Mouse (Mus musculus): Measurements from ENCODE around the gene Crim1.
A peak's percentile ranks its signal among the peaks of the same experiment; 100 is the strongest.
"Not testable (repeated sequence)": the region's sequence is repeated elsewhere in the genome, so short reads cannot be mapped to it uniquely, and the experiment has no call there.

Gene Crim1

DNA sequence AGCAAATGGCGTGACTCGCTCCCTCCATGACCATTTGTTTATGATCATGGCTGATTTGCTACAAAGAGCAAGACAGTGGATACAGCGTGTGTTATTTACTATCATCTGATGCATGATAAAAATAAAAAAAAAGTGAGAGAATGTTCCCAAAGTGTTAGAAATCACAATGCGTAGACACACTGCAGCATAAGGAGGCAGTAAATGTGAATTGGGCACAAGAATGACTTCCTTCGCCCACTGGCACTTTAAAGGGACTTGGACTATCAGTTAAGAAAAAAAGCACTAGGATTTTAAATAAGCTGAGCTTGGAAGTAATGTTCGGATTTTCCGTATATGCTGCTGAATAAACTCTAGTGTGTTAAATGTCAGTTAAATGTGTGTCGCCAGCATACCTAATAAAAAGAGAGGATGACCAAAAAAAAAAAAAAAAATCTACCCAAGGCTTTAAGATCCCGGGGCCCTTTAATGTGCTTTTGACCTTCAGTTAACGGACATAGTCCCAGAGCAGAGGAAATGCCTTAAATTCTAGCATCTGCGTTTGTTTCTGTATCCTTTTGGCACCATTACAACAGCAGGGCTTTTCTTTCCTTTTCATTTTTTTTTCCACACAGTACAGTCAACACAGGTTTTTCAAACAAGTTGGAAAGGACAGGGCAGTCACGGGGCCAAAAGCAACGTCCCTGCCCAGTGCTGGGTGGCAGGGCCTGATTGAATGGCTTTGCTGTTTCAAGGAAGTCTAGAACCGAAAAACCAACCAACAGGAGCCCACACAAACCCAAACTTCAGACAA is 50.3 kb downstream of the Crim1 start:
- DNase-seq (ENCODE audit: low spot score in 2 of 2): peak; percentile 56 to 73

DNA sequence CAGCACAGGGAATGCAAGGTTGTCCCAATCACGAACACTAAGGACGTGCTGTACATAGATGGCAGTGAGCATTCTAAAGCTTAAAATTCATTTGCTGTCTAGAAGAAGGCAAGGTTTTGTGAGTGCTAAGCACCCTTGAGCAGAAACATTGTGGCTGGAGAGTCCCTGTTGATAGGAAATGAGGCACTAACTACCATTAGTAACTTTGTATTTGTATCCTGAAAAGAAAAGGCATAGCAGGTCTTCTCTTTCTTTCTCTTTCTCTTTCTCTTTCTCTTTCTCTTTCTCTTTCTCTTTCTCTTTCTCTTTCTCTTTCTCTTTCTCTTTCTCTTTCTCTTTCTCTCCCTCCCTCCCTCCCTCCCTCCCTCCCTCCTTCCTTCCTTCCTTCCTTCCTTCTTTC is 53.5 kb downstream of the Crim1 start:
- DNase-seq (ENCODE audit: low spot score in 2 of 2): not testable (repeated sequence)

DNA sequence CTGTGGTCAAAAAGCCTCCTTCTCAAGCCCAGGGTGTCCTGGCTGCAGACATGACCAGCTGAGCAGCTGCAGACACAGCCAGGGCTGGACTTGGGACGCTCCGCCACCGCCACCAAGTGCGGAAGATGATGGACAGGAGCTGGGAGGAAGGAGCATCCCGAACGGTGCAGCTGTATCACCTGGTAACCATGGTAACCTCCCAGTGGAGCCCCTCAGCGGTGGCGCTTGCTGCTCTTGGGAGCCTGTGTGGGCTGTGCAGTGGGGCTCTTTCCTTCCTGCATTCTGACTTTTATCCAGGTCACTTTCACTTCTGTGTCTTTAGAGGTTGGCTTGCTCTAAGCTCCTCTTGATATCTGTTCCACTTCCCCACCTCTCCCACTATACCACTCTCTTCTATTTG is 54.2 kb downstream of the Crim1 start:
- DNase-seq (ENCODE audit: low spot score in 2 of 2): no peak

DNA sequence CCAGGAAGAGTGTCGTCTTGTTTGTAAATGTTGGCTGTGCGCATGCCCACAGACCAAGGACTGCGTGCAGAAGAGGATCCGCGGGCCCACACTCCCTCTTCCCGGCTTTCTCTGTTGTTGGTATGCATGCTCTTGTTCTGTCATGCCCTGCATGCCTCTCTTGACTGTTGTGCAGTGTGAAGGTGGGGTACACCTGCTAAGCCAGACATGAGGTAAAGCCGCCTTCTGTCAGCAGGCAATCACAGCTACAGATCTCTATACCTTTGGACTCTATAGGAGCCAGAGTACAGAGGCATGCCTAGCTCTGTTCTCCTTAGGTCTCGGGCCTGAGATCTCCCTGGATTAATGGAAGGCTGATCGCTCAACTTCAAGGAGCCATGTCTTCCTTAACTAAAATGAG is 55.7 kb downstream of the Crim1 start:
- no peak for DNase-seq (ENCODE audit: low spot score in 2 of 2)

DNA sequence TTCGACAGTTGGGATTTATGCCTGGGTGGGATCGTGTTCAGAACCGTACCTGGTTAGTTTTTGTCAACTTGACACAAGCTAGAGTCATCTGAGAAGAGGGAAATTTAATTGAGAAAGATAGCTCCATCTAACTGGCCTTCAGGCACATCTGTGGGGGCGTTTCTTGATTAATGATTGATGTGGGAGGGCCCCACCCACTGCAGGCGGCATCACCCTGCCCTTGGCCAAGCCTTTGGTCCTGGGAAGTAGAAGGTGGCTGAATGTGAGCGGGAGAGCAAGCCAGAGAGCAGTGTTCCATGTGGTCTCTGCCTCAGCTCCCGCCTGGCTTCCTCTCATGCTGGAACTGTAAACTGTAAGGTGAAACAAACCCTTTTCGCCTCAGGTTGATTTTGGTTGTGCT is 56.5 kb downstream of the Crim1 start:
- DNase-seq (ENCODE audit: low spot score in 2 of 2): no peak

DNA sequence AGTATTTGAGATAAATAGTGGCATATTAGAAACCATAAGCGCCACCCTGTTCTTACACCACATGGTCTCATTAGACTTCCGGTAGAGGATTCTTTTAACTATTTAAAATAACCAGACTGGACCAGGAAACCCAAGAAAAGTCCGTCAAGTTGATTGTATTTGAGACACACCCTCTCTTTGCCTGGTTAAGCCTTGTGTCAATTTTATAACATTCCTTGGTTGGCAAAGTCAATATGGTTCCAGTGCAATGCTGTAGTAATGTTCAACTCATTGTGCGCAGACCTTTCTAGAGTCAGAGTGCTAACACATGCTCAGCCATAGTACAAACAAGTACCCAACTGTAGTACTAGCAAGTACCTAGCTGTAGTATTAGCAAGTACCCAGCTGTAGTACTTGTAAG is 61.6 kb downstream of the Crim1 start:
- no peak for DNase-seq (ENCODE audit: low spot score in 2 of 2)

DNA sequence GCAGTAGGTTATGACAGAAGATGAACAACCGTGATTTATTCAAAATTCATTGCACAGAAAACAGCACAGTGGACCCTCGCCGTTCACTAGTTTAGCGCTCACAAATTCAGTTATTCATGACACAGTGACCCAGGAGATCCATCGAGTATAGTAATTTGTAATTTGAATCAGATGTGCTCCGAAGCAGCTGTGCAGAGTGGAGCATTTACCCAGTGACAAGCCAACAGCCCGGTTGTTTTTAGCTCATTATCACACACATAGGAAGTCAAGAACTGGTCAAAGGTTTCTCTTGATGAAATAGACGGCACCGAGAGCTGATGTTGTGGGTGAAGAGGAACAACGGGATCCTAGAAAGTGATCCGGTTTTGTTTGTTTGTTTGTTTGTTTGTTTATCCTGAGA is 64.1 kb downstream of the Crim1 start:
- DNase-seq (ENCODE audit: low spot score in 2 of 2): no peak

DNA sequence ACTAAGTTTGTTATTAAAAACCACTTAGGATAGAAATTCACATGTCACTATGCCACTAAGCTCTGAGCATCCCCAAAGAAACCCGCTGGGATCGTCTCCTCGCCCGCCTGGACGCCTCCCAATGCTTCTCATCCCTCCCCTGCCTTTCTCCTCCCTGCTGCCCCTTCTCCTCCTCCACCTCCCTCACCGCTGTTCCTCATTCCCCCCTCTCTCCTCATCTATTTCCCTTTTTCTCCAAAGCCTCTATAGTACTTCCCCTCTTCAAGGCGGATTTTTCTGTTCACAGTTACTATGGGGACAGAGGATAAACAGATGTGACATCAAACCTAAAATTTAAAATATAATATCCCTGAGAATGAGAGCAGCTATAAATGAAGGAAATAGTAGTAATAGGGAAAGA is 65.1 kb downstream of the Crim1 start:
- DNase-seq (ENCODE audit: low spot score in 2 of 2): no peak

DNA sequence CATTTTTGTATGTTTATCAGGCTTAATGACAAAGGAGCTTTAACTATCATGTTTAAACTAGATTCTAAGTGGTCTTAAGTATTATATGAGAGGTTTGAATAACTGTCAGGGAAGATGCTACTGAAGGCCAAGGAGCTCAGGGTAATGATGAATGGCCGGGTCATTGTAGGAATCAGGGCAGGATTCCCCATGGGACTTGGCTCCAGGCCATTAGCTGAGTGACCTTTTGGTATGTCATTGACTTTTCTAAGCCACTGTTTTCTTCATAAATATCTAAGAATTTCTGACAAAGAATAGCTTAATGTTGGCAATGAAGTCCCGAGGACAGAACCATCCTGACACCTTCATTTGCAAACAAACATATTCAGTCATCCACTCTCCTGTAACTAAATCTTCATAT is 66.2 kb downstream of the Crim1 start:
- no peak for DNase-seq (ENCODE audit: low spot score in 2 of 2)

DNA sequence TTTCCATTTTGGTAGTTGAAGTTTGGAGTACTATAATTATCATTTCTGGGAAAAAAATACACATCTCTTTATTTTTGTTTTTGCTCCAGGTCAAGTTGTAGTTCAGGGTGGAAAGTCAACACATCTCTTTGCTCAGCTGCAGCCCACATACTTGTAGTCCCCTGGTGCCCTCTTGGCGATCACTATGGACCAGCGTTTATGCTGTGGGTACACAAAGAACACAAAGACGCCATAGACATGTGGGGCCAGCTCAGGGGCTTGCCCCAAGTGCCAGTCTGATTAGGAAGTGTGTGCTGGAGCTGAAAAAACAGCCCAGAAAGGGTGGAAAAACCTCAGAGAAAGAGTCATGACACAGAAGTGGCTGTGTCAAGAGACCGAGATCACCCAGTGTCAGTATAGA is 68.5 kb downstream of the Crim1 start:
- DNase-seq (ENCODE audit: low spot score in 2 of 2): no peak

DNA sequence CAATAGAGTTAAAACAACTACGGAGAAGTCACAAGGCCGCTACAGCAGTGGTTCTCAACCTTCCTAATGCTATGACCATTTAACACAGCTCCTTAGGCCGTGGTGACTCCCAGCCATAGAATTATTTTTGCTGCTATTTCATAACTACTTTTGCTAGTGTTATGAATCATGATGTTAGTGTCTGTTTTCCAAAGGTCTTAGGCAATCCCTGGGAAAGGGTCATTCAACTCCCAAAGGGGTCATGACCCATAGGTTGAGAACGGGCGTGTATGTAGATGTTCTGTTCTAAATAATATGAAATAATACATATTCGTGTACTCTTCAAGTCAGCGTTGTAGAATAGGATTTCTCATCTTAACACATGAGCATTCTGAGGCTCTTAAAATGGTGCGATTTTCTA is 69.3 kb downstream of the Crim1 start:
- no peak for DNase-seq (ENCODE audit: low spot score in 2 of 2)

DNA sequence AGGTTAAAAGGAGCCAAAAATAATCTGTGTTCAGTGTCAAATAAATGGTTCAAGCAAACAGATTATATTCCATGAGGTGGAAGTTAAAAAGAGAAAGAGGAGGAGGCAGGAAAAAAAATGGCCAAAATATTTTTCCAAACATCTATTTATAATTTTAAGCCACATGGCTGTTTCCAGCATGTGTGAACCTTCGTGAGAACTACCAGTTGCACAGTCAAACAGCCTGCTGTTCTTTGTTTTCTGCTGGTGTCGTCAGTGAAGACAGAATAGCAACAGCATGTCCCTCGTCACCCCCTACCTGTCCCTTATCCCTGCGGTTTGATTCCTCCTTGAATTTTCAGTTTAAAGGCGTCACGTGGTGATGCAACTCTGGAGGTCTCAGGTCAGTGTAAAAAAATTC is 70.0 kb downstream of the Crim1 start:
- no peak for DNase-seq (ENCODE audit: low spot score in 2 of 2)

DNA sequence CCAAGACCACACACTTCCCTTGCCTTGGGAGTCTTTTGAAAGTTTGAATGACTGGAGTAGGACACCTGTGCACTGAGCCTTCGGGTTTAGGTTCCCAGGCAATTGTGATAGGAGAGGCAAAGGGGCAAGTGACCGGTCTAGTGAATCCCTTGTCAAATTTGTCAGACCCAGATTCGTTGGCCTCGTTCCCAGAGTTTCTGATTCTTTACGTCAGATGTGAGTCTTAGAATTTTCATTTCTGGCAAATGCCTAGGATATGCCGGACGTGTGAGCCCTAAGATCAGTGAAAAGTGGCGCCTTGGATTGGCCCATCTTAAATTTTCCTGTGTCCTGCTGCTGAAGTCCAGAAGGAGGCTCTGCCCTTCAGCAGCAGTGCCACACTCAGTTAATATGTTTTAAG is 71.7 kb downstream of the Crim1 start:
- DNase-seq (ENCODE audit: low spot score in 2 of 2): no peak

DNA sequence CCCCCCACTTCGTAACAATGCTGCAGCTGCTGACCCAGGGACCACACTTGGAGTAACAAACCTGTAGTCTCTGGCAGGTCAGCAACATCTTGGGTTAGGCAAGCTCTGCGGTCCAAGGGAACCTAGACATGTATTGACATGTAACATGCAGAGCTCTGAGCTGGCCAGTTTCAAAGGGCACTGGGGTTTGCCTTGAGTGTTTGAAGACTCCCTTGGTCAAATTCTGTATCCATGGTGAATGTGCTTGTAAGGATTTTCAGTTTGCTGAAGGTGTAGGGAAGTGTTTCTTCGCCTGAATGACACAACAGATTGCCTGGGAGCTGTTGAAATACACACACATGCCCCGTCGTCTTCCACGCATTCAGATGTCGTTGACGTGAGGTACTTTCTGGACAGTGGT is 72.1 kb downstream of the Crim1 start:
- no peak for DNase-seq (ENCODE audit: low spot score in 2 of 2)

DNA sequence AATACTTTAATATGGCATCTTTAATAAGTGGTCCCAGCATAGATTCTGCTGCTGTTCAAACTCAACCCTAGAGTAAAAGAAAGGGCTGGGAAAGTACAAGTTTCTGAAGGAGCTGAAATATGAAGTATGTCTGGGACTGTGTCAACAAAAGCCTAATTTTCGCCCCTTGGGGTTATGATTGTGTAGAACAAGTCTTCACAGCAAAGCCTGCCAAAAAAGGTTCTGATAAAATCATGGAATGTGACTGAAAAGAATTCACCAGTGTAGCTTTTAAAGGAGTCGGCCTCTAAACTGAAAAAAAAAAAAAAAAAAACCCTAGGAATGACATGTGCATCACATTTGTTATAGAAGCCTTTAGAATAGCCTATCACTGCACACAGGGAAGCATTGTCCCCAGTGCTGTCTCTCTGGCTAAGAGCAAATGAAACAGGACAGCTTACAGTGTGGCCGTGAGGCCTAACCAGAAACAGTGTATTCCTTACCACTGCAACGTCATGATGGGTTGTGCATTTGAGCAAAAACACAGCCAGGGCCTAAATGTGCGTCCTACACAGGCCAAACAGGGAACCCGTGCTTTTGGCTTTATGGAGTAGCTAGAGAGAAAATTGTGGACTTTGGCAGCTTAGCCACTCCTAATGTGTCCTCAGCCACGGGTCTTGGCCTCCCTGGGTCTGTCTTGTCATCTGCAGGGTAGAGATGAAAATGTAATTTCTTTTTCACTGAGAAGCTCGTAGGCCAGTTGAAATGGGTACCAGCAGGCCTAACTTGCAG is 72.8 kb downstream of the Crim1 start:
- peak; percentile 35 to 52 for DNase-seq (ENCODE audit: low spot score in 2 of 2)

DNA sequence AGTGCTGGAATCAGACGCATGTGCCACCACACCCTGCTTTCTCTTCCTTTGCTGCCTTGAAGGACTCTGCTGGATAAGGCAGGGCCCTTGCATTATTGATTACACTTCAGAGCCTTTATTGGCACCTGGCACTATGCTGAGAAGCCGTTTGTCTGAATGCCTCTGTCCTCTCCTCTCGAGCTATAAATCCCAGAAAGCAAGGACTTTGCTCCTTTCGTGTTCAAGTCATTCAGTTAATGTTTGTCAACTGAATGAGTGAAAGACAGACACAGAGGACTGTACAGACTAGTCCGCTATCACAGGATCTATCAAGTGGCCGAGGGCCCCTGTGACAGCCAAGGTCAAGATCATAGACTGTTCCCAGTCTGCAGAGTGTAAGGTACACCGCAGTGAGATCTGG is 73.8 kb downstream of the Crim1 start:
- no peak for DNase-seq (ENCODE audit: low spot score in 2 of 2)

DNA sequence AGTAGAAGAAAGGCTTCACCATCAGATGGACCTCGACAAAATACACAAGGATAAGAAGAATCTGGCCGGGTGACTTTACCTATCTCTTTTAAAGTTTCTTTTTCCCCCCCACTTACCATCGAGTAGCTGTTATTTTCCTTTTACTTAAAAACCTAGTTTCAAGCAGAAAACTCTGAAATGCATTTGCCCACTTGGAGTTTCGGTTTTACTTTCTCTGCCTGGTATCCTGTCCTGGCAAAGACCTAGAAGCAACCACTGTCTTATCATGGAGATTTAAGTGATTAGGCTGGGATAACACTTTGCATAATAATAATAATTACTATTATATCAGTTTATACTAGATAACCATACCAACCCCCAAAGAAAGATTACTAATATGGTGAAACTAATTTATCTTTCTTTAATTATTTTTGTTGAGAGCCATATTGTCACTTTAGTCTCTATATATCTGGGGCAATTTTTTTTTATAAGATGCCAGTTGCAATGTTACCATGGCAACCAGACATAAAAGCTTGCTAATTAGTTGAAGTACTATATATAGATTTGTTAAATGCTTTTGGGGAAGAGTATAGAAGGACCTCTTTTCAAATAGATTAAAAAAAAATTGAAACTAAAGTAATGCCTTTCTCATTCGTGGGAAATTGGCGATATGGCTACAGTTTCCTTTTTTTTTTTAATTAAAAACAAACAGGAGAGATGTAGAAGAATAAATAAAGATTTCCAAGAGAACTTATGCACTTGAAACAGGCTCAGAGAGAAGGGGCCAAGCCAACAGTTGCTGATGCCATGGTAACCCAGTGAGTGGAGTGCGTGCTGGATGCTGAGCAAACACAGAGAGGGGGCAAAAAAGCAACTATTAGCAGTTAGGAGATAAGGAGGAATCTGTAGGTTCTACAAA is 74.8 kb downstream of the Crim1 start:
- DNase-seq (ENCODE audit: low spot score in 2 of 2): no peak

DNA sequence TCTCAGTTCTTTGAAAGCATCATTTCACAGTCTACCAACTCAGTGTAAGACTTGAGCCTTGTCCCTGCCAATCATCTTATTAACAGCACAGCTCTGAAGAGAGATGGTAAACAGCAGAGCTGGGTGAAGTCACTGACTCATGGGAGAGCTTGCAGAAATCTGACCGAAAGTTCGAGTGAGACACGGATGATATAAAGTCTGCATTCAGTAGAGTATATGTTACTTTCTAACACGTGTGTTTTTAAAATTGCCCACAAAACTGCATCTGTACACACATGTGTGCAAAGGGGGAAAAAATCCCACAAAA is 75.4 kb downstream of the Crim1 start:
- DNase-seq (ENCODE audit: low spot score in 2 of 2): no peak

DNA sequence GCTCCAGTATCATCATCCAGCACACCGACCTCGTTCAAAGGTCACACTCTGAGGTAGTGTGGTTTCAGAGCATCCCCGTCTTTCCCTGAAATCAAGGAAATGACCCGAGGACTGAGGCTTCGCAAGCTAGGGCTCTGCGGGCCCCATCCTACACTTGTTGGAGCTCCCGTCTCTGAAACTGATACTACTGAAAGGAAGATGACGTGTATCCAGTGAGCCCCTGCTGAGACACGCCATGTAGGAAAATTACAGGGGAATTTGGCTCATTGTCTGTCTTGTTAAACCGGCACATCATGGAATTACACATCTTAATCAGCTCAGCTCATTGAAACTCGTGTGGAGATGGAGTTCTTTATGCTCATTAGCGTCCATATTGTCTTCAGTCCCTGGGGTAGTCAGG is 79.1 kb downstream of the Crim1 start:
- DNase-seq (ENCODE audit: low spot score in 2 of 2): no peak

DNA sequence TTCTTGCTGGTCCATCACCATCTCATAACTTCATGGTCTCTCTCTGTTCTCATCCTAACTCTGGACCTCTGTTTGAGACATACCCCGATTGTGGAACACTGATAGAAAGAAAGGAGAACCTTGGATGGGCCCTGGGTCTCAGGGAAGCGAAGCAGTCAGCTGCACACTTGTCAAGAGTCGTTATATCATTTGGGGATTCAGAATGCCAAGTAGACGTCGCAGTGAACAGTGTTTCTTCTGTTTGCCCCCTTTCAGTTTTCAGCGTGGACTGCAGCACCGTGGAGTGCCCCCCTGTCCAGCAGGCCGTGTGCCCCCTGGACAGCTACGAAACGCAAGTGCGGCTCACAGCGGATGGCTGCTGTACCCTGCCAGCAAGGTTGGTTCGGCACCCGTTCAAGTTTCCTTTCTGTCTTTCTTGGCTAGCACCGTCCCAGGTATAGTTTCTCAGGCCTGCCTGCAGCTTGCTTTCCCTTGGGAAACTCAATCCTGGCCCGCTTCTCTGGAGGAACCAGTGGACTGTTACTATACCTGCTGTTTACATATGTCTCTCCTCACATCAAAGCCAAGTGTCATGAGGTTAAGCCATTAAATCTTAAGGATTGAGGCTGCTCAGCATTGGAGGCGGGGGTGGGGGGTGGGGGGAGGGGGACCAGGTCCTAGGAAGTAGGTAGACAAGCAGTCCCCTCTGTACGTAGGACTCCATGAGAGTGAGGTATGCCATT is 81.1 kb downstream of the Crim1 start:
- DNase-seq (ENCODE audit: low spot score in 2 of 2): no peak

DNA sequence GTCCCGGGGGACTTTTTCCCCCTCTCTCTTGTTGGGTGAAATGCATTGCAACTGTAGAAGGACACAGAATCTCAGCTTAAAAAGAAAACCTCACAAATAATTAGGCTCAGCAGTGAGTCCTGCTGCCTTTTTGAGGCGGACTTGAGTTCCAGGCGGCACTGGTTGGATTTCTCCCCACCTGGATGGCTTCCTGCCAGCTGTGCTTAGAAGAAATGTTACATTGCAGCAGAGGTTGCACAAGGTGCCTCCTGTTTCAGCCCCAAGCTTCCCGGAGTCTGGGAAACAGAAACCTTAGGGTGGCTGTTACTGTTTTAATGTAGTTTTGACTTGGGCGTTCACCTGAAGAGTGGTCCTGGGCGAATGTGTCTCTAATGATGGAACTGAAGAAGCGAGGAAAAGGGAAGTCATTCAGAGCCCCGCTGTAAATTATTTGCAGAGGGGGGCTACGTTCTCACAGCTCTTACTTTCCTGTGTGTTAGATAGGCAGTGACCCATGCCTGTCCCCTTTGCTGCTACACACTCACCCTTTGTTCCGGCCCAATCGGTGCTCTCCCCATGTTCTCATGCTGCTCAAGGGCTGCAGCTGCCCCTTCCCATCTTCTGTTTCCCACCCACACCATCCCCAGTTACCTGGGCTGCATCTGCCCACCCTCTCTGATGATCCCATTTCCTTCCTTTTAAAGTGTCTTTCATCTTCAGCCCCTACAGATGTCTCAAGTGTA is 83.4 kb downstream of the Crim1 start:
- DNase-seq (ENCODE audit: low spot score in 2 of 2): no peak
